Comparison of ENCODE assay signal across 25 mouse cellular contexts in the genomic region with DNA sequence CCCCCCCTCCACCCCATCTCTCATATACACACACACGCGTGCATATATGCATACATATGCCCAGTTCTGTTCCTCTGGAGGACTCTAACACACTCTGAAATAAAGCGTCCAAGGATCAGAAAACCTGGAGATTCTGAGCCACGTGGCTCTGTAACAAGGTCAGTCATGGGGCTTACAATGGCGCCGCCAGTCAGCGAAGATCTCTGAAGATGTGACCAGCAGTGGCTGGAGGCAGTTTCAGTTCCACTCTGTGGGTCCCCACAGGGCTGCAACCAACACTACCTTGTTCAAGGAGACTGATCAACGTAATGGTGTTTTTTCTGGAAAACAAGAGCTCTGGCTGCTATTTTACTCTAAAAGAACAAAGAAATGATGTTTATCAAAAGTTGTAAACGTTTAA. TPM values are rescaled to one million over a fixed set of nuclear protein-coding genes. Genes with fewer than 3 reads are reported as not detected.
DNase-seq lines count a peak whose midpoint lies in the region; ATAC-seq and TF ChIP-seq lines count a peak whose summit lies in the region.
"Had no signal": no experiment of that assay in that cellular context is flagged by ENCODE, and none has a peak within 500 bp of the region (broad histone marks: within the 10 kb centered on the region; RNA-seq: fewer than 3 reads in every experiment).

No protein-coding gene starts in this region.

- no peak for TF ChIP-seq CTCF in heart, postnatal 0 days (IDR thresholded peaks at IDR 0.05; ENCODE audit: low read depth)

- no peaks in the 10 kb centered on the region for H3K4me1 ChIP-seq in heart, postnatal 0 days (ENCODE audit: control insufficient read depth, insufficient read depth)
- H3K4me1 ChIP-seq in midbrain, embryonic 15.5 days = no peaks in the 10 kb centered on the region
- H3K4me1 ChIP-seq: embryonic facial prominence, embryonic 15.5 days; hindbrain, embryonic 15.5 days; intestine, embryonic 15.5 days; limb, embryonic 15.5 days; midbrain, embryonic 13.5 days; neural tube, embryonic 15.5 days had no signal

- no peak overlapping the region for H3K4me2 ChIP-seq in heart, postnatal 0 days (ENCODE audit: low read depth, low read length)
- no peak overlapping the region for H3K4me2 ChIP-seq in midbrain, embryonic 15.5 days
- H3K4me2 ChIP-seq: embryonic facial prominence, embryonic 15.5 days; hindbrain, embryonic 15.5 days; intestine, embryonic 15.5 days; limb, embryonic 15.5 days; midbrain, embryonic 13.5 days; neural tube, embryonic 15.5 days had no signal

- no peak overlapping the region for H3K4me3 ChIP-seq in heart, postnatal 0 days (ENCODE audit: low read depth, low read length)
- H3K4me3 ChIP-seq in midbrain, embryonic 15.5 days = no peak overlapping the region
- H3K4me3 ChIP-seq: embryonic facial prominence, embryonic 15.5 days; hindbrain, embryonic 15.5 days; intestine, embryonic 15.5 days; limb, embryonic 15.5 days; midbrain, embryonic 13.5 days; neural tube, embryonic 15.5 days had no signal

- WGBS in heart, postnatal 0 days = 83% methylated on average over 9 of the region's 9 CpGs
- WGBS in midbrain, embryonic 15.5 days = 86% methylated on average over 9 of the region's 9 CpGs

- no peaks in the 10 kb centered on the region for H3K36me3 ChIP-seq in heart, postnatal 0 days (replicated peaks; ENCODE audit: control insufficient read depth, insufficient read depth, low read length)
- no peaks in the 10 kb centered on the region for H3K36me3 ChIP-seq in midbrain, embryonic 15.5 days (replicated peaks)
- H3K36me3 ChIP-seq: embryonic facial prominence, embryonic 15.5 days; hindbrain, embryonic 15.5 days; intestine, embryonic 15.5 days; limb, embryonic 15.5 days; midbrain, embryonic 13.5 days; neural tube, embryonic 15.5 days had no signal

- no peaks in the 10 kb centered on the region for H3K27me3 ChIP-seq in heart, postnatal 0 days (ENCODE audit: control insufficient read depth, insufficient read depth, low read length)
- H3K27me3 ChIP-seq in midbrain, embryonic 15.5 days (replicated peaks) = no peaks in the 10 kb centered on the region
- H3K27me3 ChIP-seq: embryonic facial prominence, embryonic 15.5 days; hindbrain, embryonic 15.5 days; intestine, embryonic 15.5 days; limb, embryonic 15.5 days; midbrain, embryonic 13.5 days; neural tube, embryonic 15.5 days had no signal

- TF ChIP-seq EP300 in heart, postnatal 0 days (IDR thresholded peaks at IDR 0.05; ENCODE audit: low read depth) = no peak

- H3K9me3 ChIP-seq in heart, postnatal 0 days (replicated peaks; ENCODE audit: control insufficient read depth, low read length) = no peaks in the 10 kb centered on the region
- no peaks in the 10 kb centered on the region for H3K9me3 ChIP-seq in midbrain, embryonic 15.5 days
- H3K9me3 ChIP-seq: embryonic facial prominence, embryonic 15.5 days; hindbrain, embryonic 15.5 days; intestine, embryonic 15.5 days; limb, embryonic 15.5 days; midbrain, embryonic 13.5 days; neural tube, embryonic 15.5 days had no signal

- no peak overlapping the region for H3K9ac ChIP-seq in heart, postnatal 0 days (replicated peaks; ENCODE audit: low read depth, low read length)
- no peak overlapping the region for H3K9ac ChIP-seq in midbrain, embryonic 15.5 days
- H3K9ac ChIP-seq: embryonic facial prominence, embryonic 15.5 days; hindbrain, embryonic 15.5 days; intestine, embryonic 15.5 days; limb, embryonic 15.5 days; midbrain, embryonic 13.5 days; neural tube, embryonic 15.5 days had no signal

- H3K27ac ChIP-seq in heart, postnatal 0 days (ENCODE audit: low read depth) = peak overlapping the region; percentile 82
- H3K27ac ChIP-seq in midbrain, embryonic 15.5 days = no peak overlapping the region
- H3K27ac ChIP-seq: embryonic facial prominence, embryonic 15.5 days; hindbrain, embryonic 15.5 days; intestine, embryonic 15.5 days; midbrain, embryonic 13.5 days; neural tube, embryonic 15.5 days had no signal

- DNase-seq in heart, postnatal 0 days (ENCODE audit: low spot score) = no peak
- no peak for DNase-seq in heart, postnatal 10 days
- DNase-seq in A20 (ENCODE audit: low read depth, low spot score) = peak; percentile 95
- DNase-seq in MN1 (ENCODE audit: low spot score) = peak; percentile 11
- DNase-seq in thymus, postnatal 0 days (ENCODE audit: low spot score) = no peak
- no peak for DNase-seq in embryo, embryonic 10 days (ENCODE audit: low spot score)
- DNase-seq: cerebellum, adult 11 months; cerebellum, postnatal 10 days; right cerebral cortex, postnatal 25 days had no signal

- intact Hi-C loops in heart, postnatal 10 days (cut with DNase I) = no loop called here

- ATAC-seq in heart, postnatal 0 days (ENCODE audit: insufficient read depth, low read depth) = no peak
- ATAC-seq in megakaryocyte progenitor cell, adult 5-6 weeks (replicated peaks; ENCODE audit: poor library complexity) = peak; percentile 41
- no peak for ATAC-seq in midbrain, embryonic 15.5 days (replicated peaks)
- ATAC-seq: forebrain, embryonic 16.5 days; midbrain, embryonic 13.5 days had no signal

RNA-seq across cellular contexts. Expression of a gene that starts 12.7 kb away (rescaled TPM):
- not detected in 2 replicates for total RNA-seq in heart, postnatal 0 days (2014; rRNA removed; ENCODE audit: low replicate concordance)
- polyA plus RNA-seq in heart, postnatal 0 days (2015; fragmentation: Nextera tagmentation; extraction: Ambion mirVana) = 0.07 TPM in 1 of 2 replicates, not detected in the other
- not detected for total RNA-seq in heart, postnatal 10 days (2021)
- total RNA-seq in megakaryocyte progenitor cell, adult 5-6 weeks (2015) = 0.07 and 0.20 TPM in 2 replicates
- 0.27 and 0.46 TPM in 2 replicates for total RNA-seq in megakaryocyte progenitor cell, adult 5-6 weeks (2017)
- 0.13 TPM in 1 of 2 replicates, not detected in the other for polyA plus RNA-seq in midbrain, embryonic 15.5 days (2015; fragmentation: Nextera tagmentation; extraction: Ambion mirVana)
- polyA plus RNA-seq in thymus, postnatal 0 days (2015; fragmentation: Nextera tagmentation; extraction: Ambion mirVana) = 0.18 and 0.19 TPM in 2 replicates
- total RNA-seq: adrenal gland, postnatal 10 days; heart, postnatal 25 days; left cerebral cortex, postnatal 36 days had no signal
- polyA plus RNA-seq: activated CD4-positive, CD25-positive, alpha-beta regulatory T cell, adult 4 months; embryonic facial prominence, embryonic 15.5 days; forebrain, embryonic 16.5 days; hindbrain, embryonic 15.5 days; kidney, embryonic 14.5 days; limb, embryonic 15.5 days; liver, embryonic 16.5 days; midbrain, embryonic 13.5 days; neural tube, embryonic 15.5 days; testis, adult 2 months had no signal

RNA-seq across cellular contexts. Expression of a gene that starts 35.9 kb away (rescaled TPM):
- 14.7 and 17.3 TPM in 2 replicates for total RNA-seq in heart, postnatal 0 days (2014; rRNA removed; ENCODE audit: low replicate concordance)
- polyA plus RNA-seq in heart, postnatal 0 days (2015; fragmentation: Nextera tagmentation; extraction: Ambion mirVana) = 21.8 and 22.9 TPM in 2 replicates
- total RNA-seq in heart, postnatal 10 days (2021) = 10 to 100 TPM; 16.7 to 19.1 TPM
- 43.9 and 46.8 TPM in 2 replicates for total RNA-seq in megakaryocyte progenitor cell, adult 5-6 weeks (2015)
- 36.8 and 39.2 TPM in 2 replicates for total RNA-seq in megakaryocyte progenitor cell, adult 5-6 weeks (2017)
- polyA plus RNA-seq in midbrain, embryonic 15.5 days (2015; fragmentation: Nextera tagmentation; extraction: Ambion mirVana) = 11.6 and 12.1 TPM in 2 replicates
- 25.6 and 28.6 TPM in 2 replicates for polyA plus RNA-seq in thymus, postnatal 0 days (2015; fragmentation: Nextera tagmentation; extraction: Ambion mirVana)

RNA-seq across cellular contexts. Expression of a gene that starts 51.6 kb away (rescaled TPM):
- 28.2 and 32.3 TPM in 2 replicates for total RNA-seq in heart, postnatal 0 days (2014; rRNA removed; ENCODE audit: low replicate concordance)
- polyA plus RNA-seq in heart, postnatal 0 days (2015; fragmentation: Nextera tagmentation; extraction: Ambion mirVana) = 4.6 and 6.4 TPM in 2 replicates
- total RNA-seq in heart, postnatal 10 days (2021) = 10 to 100 TPM; 41.3 to 42.5 TPM
- 89.3 and 112 TPM in 2 replicates for total RNA-seq in megakaryocyte progenitor cell, adult 5-6 weeks (2015)
- 63.1 and 66.4 TPM in 2 replicates for total RNA-seq in megakaryocyte progenitor cell, adult 5-6 weeks (2017)
- 13.8 and 14.7 TPM in 2 replicates for polyA plus RNA-seq in midbrain, embryonic 15.5 days (2015; fragmentation: Nextera tagmentation; extraction: Ambion mirVana)
- 4.7 and 5.0 TPM in 2 replicates for polyA plus RNA-seq in thymus, postnatal 0 days (2015; fragmentation: Nextera tagmentation; extraction: Ambion mirVana)

Comparison
In these comparisons a context has a peak if more than half of its experiments do, and no peak if none do; other contexts are left out.
1. DNase-seq: peak in A20 (single experiment) and MN1 (single experiment); none in heart, postnatal 0 days (single experiment), heart, postnatal 10 days (0 of 2), thymus, postnatal 0 days (single experiment) and embryo, embryonic 10 days (single experiment).